Mouse (Mus musculus) mouse trophoblast stem cell (cell line): ENCODE measurements around the gene Rps28.
"Not testable (repeated sequence)": the region's sequence is repeated elsewhere in the genome, so short reads cannot be mapped to it uniquely, and the experiment has no call there.

ENCODE experiments used
- in situ Hi-C, 2 experiments: fragments of 300-500 bp; cut with MseI, MboI; formaldehyde crosslinking; loops; 2 replicates in 1 of 2; 3 replicates in 1 of 2; pipeline ENCODE4 v1.15.1; 2025

Gene Rps28

DNA sequence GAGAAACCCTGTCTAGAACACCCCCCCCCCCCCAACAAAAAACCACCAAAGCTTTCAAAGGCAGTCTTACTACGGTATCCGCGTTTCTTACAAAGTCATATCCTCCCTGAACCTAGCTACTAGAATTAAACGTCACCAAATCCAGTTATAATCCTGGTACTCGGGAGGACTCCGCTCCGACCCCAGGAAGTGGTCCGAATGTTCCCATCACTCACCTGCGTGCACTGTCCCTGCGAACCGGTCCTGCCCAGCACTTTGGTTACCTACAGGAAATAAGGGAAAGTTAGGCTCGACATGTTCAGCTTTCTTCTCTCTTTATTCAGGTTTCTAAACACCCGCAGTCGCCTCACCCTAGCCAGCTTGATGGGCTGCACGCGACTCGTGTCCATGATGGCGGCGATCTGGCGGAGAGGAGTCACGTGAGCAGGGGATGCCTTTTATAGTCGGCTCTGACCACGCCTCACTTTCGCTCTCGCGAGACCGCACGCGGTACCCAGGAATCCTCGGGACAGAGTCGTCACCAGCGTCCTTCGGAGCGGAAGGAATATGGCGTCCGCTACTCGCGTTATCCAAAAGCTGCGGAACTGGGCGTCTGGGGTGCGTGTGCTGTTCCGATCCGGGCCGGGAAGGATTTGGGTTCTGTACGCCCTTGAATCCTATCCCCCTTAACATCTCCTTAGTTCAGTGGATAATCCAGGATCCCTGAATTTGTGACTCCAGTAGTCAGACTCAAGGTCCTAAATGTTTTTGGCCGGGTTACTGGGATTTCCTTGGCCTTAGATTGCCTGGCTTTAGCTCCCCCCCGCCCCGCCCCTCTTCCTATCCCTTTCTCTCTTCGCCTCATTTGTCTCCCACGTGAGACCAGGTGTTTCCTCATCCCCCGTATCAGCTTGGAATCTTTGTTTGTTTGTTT, at the start of gene Rps28, which contains the start of gene Ndufa7:
Gene Rps28 (minus strand): TSS at position 479 of the 913 bp plus-strand sequence.
Gene Ndufa7 (plus strand): TSS at position 489 of the 913 bp plus-strand sequence.
- in situ Hi-C loops, result no loop called here

DNA sequence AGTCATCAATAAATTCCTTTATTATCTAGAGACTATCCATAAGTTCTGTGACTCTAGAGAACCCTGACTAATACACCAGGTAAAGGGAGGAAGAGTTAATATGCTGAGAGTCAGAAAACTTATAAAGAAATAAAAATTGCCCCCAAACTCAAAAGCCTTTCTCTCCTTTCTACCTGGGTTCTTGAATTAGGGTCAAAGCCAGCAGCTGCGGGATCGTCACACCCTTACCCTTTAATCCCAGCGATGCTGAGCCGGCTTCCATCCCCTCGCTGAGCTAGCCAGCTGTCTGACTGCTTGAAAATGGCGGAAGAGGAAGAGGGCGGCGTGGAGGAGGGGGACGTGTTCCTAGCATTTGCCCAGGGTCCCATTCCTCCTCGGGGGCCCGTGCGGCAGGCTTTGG, 49.2 kb upstream of the Rps28 start, which contains the start of gene Gm7029:
Gene Gm7029 (plus strand): TSS at position 301 of the 400 bp plus-strand sequence.
- in situ Hi-C loops, result not testable (repeated sequence)

DNA sequence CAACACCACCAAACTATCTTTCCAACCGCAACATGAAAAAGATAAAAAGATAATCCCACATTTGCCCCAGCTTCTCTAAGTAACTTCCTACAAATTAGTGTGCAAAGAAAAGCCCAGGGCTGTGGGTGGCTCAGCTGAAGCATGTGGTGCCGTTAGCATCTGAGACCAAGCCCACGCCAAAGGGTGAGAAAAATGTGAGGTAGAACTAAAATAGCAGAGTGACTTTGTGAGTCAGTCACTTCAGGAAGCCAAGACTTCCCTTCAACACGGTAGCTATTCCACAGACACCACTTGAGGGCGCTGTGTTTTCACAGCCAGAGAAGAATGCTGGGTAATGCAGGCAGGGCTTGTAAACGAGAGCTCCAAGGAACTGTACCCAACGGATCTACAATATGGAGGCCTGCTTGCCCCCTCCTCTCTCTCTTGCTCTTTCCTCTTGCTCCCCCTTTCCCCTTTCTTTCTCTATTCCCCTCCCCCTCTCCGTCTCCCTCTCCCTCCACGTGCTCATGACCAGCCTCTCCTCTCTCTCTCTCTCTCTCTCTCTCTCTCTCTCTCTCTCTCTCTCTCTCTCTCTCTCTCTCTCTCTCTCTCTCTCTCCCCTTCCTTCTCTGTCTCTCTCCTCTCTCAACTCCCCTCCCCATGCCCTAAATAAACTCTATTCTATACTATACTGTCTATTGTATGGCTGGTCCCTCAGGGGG, 41.1 kb upstream of the Rps28 start:
- in situ Hi-C loops, result no loop called here

DNA sequence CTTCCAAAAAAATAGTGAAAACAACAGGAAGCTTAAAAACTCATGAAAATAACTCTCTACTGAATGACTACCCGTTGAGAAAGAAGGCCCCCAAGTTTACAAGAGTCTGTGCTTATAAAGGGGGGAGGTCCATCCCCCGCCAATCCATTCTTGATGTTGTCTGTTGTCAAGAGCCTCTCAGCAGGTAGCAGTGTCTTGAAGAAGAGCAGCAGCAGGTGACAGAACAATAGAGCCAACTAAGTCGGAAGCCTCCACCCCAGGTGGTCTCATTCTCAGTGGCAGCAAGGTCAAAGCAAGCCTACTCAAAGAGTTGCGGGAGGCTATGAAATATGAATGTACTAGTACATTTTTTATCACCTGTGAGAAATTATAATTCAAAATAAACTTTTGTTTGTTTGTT, 33.5 kb upstream of the Rps28 start:
- in situ Hi-C loops, result no loop called here

DNA sequence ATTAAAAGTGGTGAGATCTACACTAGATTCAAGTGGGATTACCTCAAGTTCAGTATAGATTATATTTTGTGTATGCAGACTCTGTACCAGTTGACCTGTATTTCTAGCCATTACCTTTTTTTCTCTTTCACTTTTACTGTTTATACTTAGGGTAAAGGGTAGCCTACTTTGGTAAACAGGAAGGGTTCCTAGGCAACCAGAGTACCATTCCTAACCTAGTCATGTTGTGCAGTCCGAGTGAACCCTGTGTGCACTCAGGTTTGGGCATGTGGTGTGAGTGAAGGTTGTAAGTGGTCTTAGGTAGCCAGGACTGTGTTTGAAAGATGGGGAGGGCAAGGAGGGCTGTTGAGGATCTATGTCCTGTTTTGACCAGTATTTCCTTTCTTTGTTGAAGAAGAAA, 27.0 kb upstream of the Rps28 start:
- in situ Hi-C loops, result no loop called here

DNA sequence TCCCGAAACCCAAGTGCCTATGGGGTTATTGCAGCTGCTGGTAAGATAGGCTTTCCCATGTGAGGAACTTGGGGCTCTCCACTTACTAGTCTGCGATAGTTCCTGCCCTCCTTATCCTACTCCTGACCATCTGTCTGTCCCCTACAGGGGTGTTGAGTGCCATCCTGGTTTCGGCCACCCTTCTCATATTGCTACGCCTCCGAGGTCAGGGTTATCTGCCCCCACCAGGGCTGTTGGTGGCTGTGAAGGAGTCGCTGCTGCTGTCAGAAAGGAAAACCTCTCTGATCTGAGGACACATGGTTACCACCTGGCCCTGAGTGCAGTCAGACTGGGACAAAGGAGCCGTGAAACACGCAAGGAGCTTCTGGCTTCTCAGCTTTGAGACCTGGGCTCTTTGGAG, 23.8 kb upstream of the Rps28 start:
- in situ Hi-C loops, result no loop called here

DNA sequence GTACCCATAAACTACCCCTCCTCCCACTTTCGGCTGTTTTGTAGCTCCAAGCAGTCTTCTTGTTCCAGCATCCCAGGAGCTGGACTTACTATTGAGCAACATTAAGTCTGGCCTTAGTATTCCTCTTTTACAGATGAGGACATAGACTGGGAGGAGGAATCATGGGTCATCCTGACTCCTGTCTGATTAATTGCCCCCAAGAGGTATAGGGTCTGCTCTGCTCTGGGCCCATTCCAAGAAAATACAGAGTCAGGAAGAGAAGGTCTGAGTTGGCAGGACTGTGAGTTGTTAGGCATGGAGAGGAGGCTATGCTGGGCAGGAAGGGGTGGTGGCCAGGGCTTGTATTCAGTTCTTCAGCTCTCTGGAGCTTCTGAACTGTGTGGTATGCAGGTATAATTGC, 19.8 kb upstream of the Rps28 start:
- in situ Hi-C loops, result no loop called here

DNA sequence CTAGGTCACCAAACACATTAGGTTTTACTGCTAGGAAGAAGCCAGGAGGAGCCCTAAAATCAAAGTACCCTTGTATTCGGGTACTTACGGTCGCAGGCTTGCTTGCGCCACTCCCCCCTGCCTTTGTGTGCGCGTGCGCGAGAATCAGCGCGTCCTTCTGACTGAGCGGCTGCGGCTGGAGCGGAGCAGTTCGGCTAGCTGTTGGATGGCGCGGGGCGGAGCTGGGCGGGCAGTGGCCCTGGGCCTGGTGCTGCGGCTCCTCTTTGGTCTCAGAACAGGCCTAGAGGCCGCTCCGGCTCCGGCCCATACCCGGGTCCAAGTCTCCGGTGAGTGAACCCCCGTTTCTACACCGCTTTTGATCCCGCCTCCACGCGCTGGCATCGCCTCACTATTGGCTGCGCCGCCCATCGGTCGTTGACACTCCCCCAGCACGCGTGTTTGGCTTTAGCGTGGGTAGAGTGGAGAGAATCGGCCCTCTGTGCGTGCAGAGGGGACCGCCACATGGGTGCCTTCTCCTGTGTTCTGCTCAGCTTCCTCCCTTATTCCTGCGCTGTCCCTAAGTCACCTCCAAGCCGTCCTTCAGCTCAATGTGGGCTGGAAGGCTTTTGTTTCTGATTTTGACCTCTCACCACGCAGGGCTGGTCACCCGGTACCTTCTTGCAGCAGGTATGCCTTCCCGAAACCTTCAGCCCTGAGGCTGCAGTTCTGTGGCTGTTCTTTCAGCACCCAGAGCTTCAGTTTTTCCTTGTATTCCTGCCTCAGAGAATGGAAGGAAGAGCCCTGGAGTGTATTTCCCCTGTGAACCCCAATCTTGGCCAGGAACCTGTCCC, 18.8 kb upstream of the Rps28 start, which contains the start of gene Cd320:
Gene Cd320 (plus strand): TSS at position 126 of the 830 bp plus-strand sequence.
- in situ Hi-C loops, result no loop called here

DNA sequence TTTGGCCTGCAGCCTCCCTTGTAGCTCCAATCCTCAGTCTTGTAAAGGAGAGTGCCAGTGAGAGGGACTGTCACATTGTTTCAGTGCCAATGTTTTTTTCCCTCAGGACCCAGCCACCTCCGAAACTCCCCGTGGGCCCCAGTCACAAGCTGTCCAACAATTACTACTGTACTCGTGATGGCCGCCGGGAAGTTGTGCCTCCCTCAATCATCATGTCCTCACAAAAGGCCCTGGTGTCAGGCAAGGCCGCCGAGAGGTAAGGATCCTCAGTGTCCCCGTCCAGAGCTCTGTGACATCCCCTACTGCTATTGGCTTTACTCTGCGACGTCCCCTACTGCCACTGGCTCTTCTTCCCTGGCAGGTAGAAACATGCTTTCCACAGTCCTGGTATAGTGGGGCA, 5.2 kb upstream of the Rps28 start:
- in situ Hi-C loops, result no loop called here

DNA sequence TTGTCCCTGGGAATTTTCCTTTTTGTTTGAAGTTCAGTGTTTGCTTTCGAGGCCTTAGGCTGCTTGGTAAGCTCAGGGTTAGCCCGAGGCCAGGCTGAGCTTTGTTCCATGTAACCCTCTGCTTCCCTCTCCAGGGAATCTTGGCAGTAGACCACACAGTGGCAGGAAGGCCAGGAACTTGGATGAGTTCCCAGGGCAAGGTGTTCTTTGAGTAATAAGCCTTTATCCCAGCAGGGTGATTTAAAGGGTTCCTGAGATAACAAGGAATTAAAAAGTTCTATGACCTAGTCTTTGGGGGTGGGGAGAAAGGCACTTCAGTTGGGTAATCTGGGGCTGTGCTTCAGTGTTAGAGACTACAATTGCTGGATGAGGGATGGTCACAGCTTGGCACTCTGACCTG, 4.5 kb upstream of the Rps28 start:
- in situ Hi-C loops, result no loop called here

DNA sequence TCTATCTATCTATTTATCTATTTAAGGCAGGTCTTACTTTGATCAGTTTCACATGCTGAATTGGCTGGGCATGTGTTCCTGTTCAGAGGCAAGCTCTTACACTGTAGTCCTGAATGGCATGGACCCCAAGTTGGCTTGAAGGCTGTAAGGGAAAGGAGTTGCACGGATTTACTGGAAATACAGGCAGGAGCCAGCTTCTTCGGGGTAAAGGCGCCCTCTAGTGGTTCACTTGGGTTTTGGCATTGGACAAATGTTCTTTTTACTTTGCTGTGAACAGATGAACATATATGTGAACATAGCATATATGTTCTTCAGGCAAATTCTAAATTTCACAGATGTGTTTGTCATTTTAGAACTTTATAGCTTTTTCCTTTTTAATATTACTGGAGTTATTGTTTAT, 2.5 kb upstream of the Rps28 start:
- in situ Hi-C loops, result no loop called here

DNA sequence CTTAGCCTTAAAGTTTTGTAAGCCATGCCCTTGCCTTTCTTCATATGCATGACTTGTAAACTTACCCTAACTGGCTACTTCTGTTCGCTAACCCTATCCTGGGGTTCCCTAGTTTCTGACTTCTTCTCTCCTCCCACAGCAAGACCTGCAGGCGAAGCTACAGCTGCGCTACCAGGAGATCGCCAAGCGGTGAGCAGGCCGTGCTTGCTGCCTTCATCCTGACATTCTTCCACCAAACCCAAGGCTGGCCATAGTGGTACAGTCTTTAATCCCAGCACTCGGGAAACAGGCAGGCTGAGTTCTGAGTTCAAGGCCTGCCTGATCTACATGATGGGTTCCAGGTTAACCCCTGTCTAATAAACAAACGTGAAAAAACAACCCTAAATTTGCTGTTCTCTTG, 1.1 kb upstream of the Rps28 start:
- in situ Hi-C loops, result no loop called here

DNA sequence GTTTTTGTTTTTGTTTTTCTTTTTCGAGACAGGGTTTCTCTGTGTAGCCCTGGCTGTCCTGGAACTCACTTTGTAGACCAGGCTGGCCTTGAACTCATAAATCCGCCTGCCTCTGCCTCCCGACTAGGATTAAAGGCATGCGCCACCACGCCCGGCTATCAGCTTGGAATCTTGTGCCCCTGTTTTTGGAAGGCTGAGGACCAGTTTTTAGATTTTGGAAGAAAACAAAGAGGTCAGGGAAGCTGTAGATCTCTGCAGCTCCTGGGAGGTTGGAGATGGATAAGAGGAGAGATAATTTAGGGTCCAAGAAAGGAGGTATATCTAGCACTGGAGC, 602 bp upstream of the Rps28 start:
- in situ Hi-C loops, result not testable (repeated sequence)

DNA sequence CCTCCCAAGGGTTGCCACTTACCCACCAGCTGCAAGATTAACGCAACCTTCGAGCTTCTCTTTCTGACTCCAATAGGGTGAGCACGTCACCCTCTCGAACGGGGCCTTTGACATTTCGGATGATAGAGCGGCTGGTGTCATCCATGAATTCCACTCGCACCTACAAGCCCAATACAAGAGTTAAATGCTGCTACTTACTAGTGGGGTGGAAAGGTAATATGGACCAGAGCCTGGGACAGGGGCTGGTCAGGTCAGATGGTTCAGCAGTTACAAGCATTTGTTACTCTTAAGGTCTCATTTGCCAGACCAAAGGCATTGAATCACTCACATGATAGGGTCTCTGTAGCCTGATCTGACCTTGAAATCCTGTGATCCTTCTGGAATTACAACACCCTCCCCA, 1.2 kb downstream of the Rps28 start:
- in situ Hi-C loops, result not testable (repeated sequence)

DNA sequence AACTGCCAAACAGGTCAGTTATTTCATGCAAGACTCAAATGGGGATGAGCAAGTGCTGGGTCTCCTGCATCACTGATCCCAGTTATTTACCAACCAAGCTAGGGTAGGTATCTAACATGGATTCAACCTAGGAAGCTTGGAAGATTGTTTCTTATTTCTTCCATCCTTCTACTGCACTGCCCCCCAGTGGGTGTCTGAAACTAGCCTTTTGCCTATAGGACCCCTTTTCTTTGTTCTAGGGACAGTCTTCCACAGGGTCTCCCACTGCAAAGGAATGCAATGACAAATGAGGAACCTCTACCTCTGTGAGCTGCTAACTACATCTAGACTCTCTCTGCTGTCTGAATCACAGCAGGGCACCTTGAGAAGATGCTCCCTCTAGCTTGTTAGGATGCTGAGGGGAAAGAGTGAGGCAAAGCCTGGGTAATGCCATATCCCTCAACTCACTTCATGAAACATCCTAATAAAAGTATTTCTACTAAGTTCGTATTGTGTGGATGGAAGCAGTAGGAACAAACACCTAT, 1.9 kb downstream of the Rps28 start:
- in situ Hi-C loops, result no loop called here

DNA sequence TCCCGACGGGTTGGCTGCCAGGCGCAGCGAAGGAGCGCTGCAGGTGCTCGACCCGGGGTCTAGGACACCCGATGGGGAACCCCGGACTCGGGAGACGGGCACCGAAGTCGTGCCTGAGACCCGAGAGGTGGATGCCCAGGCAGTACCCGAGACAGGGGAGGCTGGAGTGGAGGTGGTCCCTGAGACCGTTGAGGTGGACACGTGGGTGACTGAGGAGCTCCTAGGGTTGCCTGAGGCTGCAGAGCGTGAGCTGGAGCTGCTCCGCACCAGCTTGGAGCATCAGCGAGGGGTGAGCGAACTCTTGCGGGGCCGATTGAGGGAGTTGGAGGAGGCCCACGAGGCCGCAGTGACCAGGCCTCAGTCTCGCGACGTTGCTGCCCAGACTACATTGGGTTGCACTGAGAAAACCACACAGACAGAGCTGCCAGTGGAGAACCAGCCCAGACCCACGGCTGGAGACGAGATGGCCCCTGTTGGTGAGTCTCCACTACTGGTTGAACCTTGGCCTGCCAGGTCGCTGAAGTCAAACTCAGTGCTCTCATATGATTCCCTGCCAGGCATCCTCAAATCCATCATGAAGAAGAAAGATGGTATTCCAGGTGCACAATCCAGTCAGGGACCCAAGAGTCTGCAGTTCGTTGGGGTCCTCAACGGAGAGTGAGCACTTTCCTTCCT, 6.3 kb downstream of the Rps28 start:
- in situ Hi-C loops, result no loop called here

DNA sequence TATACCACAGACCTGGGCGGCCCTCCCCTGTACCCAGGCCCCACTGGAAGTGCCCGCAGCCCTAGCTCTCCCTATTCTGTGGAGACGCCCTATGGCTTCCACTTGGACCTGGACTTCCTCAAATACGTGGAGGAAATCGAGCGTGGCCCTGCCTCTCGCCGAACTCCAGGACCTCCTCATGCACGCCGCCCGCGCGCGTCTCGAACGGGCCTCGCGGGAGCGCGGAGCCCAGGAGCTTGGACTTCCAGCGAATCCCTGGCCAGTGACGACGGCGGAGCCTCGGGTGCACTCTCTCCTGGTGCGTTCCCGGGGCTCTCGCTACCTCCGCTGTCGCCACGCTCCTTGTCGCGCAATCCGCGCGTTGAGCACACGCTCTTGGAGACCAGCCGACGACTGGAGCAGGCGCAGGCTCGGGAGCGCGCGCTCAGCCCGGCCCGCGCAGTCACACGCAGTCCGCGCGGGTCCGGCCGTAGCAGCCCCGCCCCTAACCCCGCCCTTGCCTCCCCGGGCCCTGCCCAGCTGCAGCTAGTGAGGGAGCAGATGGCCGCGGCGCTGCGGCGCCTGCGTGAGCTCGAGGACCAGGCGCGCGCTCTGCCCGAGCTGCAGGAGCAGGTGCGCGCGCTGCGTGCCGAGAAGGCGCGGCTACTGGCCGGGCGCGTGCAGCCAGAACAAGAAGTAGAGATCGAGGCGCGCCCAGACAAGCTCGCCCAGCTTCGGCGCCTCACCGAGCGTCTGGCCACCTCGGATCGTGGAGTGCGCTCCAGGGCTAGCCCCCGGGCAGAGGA, 7.0 kb downstream of the Rps28 start:
- in situ Hi-C loops, result no loop called here

DNA sequence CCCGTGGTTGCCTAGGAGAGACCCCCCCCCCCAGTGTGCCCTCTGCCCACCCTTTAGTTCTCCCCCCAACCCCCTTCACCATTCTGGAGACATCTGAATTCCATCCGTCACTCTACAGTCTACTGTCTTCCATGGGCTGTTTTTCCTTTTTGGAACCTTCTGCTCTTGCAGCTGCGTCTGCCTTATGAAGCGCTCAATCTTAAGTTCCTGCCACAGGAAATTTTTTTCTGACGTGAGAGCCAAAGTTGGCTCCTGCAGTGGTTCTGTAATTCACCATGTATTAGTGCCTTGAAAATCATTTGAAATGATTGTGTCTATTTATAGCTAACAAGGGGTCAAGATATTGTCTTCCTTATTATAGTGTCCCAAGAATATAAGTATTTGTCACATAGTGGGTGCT, 7.8 kb downstream of the Rps28 start:
- in situ Hi-C loops, result no loop called here

DNA sequence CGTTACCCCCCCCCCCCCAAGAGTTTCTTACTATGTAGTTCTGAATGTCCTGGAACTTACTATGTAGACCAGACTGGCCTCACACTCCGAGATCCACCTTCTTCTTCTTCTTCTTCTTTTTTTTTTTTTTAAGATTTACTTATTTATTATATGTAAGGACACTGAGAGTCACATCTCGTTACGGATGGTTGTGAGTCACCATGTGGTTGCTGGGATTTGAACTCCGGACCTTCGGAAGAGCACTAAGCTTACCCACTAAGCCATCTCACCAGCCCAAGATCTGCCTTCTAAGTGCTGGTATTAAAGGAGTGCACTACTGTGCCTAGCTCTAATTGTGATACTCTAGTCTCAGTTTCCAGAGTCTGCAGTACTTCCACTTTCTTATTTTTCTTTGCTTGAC, 9.0 kb downstream of the Rps28 start:
- in situ Hi-C loops, result no loop called here

DNA sequence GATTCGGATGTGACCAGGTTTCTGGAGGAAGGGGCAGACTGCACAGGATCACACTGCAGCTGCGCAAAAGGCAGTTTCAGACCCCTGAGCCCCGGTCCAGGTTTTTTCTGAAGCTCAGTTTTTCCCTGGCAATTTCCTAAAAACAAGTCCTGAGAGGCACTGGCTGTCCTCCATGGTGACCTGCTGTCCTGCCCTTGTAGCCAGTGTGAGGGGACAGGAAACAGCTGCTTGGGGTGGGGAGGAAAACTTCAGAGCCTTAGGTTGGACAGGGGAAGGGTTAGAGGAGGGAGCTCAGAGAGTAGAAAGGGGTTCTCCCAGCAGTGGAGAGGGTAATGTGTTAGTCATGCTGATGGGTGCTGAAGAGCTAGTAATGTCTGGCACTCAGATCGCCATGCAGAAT, 11.4 kb downstream of the Rps28 start:
- in situ Hi-C loops, result no loop called here
